Mouse (Mus musculus) myocyte (in vitro differentiated cells): ENCODE results near the gene Gm27021.

Experiments
- E2F4 ChIP-seq: IDR thresholded peaks from one replicate; pipeline ENCODE4 v1.6.1; 2011; ENCODE audit warnings: mild to moderate bottlenecking, control low read depth, moderate library complexity; ENCODE audit not compliant: insufficient read depth
- MAX ChIP-seq: IDR thresholded peaks from one replicate; pipeline ENCODE4 v1.6.1; 2011; ENCODE audit warnings: low read depth, mild to moderate bottlenecking, control low read depth
- POLR2A ChIP-seq: IDR thresholded peaks from one replicate; pipeline ENCODE4 v1.6.1; 2011; ENCODE audit warnings: low read depth, mild to moderate bottlenecking, control low read depth, moderate library complexity; ENCODE audit not compliant: insufficient read length
- REST ChIP-seq: IDR thresholded peaks from one replicate; pipeline ENCODE4 v1.6.1; 2011; ENCODE audit warnings: mild to moderate bottlenecking, control low read depth, moderate library complexity; ENCODE audit not compliant: insufficient read depth, insufficient read length
- SRF ChIP-seq: IDR thresholded peaks from one replicate; pipeline ENCODE4 v1.6.1; 2011; ENCODE audit warnings: low read depth; ENCODE audit not compliant: control insufficient read depth, insufficient read length
- TCF12 ChIP-seq: IDR thresholded peaks from one replicate; pipeline ENCODE4 v1.6.1; 2011; ENCODE audit warnings: mild to moderate bottlenecking, control low read depth; ENCODE audit not compliant: poor library complexity, insufficient read depth, severe bottlenecking
- USF1 ChIP-seq: IDR thresholded peaks from one replicate; pipeline ENCODE4 v1.6.1; 2011; ENCODE audit warnings: low read depth, mild to moderate bottlenecking, control low read depth, moderate library complexity

DNA sequence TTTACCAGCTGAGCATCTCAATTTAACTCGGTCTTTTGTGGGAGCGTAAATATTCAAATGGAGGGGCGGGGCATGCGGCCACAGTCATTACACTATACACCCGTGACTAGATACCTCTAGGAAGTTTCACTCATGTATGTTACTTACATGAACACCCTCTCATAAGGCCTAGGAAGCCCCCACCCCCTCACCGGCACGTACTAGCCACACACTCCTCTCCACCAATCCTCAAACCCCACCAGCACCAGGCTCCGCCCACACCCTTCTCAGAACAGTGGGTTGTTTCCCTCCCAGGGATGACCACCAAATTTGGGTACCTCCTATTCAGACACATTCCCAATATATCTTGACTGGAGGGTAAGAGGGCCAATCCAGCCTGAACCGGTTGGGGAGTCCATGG lies 60.4 kb downstream of the Gm27021 start:
- no peak for TF ChIP-seq SRF
- no peak for TF ChIP-seq MAX
- no peak for TF ChIP-seq TCF12
- TF ChIP-seq POLR2A: no peak
- TF ChIP-seq E2F4: no peak
- no peak for TF ChIP-seq REST
- TF ChIP-seq USF1: no peak
